Mouse (Mus musculus): ENCODE results near the gene Ifna15. TPM values are rescaled to one million over a fixed set of nuclear protein-coding genes. Genes with fewer than 3 reads are reported as not detected.
"Not testable (repeated sequence)": the region's sequence is repeated elsewhere in the genome, so short reads cannot be mapped to it uniquely, and the experiment has no call there.

The Ifna15 gene
- not detected in 2 replicates for polyA plus RNA-seq (2012; rRNA removed)

DNA sequence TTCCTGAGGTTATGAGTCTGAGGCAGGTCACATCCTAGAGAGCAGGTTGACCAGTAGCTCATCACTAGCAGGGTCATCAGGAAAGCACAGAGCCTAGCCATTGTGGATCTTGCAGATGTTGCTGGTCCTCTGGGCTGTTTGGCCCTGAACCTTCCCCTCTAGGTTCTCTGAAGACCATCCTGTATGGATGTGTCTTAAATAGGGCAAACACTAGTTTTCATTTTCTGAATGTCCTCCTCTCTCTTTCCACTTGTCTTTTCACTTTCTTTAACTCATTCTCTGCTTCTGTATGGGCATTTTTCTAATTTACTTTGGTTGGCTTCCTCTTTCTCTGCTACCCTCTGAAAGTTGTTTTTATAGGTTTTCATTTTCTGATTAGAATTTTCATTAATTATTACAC, at the start of gene Ifna15:
Gene Ifna15, minus strand, starts transcription at position 101 of the 400 bp plus-strand sequence.
- not testable (repeated sequence) for H3K4me3 ChIP-seq (ENCODE audit: insufficient read depth, low read depth, low read length); H3K27ac ChIP-seq (ENCODE audit: insufficient read depth, low read depth, low read length); H3K4me1 ChIP-seq (ENCODE audit: control insufficient read depth, insufficient read depth, low read length); H3K36me3 ChIP-seq (ENCODE audit: control insufficient read depth, insufficient read depth, low read length); H3K27me3 ChIP-seq (replicated peaks; ENCODE audit: control insufficient read depth, insufficient read depth, low read length); DNase-seq

DNA sequence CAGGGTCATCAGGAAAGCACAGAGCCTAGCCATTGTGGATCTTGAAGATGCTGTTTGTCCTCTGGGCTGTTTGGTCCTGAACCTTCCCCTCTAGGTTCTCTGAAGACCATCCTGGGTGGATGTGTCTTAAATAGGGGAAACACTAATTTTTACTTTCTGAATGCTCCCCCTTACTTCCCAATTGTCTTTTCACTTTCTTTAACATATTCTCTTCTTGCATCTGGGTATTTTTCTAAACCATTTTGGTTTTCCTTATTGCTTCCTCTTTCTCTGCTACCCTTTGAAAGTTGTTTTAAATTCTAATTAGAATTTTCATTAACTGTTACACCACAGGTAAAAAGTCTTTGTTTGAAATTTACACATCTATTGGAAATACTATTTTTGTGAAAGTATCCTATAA, 45.2 kb upstream of the Ifna15 start, which contains the start of gene Ifna12:
Gene Ifna12, minus strand, starts transcription at position 101 of the 400 bp plus-strand sequence.
- Histone ChIP-seq H3K36me3 (ENCODE audit: control insufficient read depth, insufficient read depth, low read length) (no peaks in the 10 kb centered on the region), H3K4me1 (ENCODE audit: control insufficient read depth, insufficient read depth, low read length) (peaks cover 3% of the 10 kb centered on the region; the same call in 1 of the 2 replicates), H3K4me3 (ENCODE audit: insufficient read depth, low read depth, low read length) (no peak within 1 kb of the TSS), H3K27me3 (replicated peaks; ENCODE audit: control insufficient read depth, insufficient read depth, low read length) (no peaks in the 10 kb centered on the region; the same call in 1 of the 2 replicates), H3K27ac (ENCODE audit: insufficient read depth, low read depth, low read length) (no peak within 1 kb of the TSS)
- no peak for DNase-seq
- TF ChIP-seq CTCF (conservative IDR thresholded peaks at IDR 0.05; ENCODE audit: insufficient read depth, insufficient read length, low read depth, low read length), result no peak
- TF ChIP-seq POLR2A (IDR thresholded peaks at IDR 0.05; ENCODE audit: low read depth, low read length), result no peak

DNA sequence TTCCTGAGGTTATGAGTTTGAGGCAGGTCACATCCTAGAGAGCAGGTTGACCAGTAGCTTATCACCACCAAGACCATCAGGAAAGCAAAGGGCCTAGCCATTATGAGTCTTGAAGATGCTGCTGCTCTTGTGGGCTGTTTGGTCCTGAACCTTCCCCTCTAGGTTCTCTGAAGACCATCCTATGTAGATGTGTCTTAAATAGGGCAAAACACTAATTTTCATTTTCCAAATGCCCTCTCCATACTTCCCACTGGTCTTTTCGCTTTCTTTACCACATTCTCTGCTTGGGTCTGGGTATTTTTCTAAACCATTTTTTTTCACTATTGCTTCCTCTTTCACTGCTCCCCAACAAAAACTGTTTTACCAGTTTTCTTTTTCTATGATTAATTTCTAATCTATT, 34.2 kb upstream of the Ifna15 start, which contains the start of gene Ifna9:
Gene Ifna9, minus strand, starts transcription at position 101 of the 400 bp plus-strand sequence.
- TF ChIP-seq POLR2A (IDR thresholded peaks at IDR 0.05; ENCODE audit: low read depth, low read length), result no peak
- no peak within 1 kb of the TSS for H3K4me3 ChIP-seq (ENCODE audit: insufficient read depth, low read depth, low read length)
- no peaks in the 10 kb centered on the region for H3K36me3 ChIP-seq (ENCODE audit: control insufficient read depth, insufficient read depth, low read length)
- DNase-seq, result no peak
- no peaks in the 10 kb centered on the region for H3K4me1 ChIP-seq (ENCODE audit: control insufficient read depth, insufficient read depth, low read length)
- no peaks in the 10 kb centered on the region for H3K27me3 ChIP-seq (replicated peaks; ENCODE audit: control insufficient read depth, insufficient read depth, low read length)
- H3K27ac ChIP-seq (ENCODE audit: insufficient read depth, low read depth, low read length), result no peak within 1 kb of the TSS
- 86% methylated on average over 1 of the region's 1 CpGs for WGBS

DNA sequence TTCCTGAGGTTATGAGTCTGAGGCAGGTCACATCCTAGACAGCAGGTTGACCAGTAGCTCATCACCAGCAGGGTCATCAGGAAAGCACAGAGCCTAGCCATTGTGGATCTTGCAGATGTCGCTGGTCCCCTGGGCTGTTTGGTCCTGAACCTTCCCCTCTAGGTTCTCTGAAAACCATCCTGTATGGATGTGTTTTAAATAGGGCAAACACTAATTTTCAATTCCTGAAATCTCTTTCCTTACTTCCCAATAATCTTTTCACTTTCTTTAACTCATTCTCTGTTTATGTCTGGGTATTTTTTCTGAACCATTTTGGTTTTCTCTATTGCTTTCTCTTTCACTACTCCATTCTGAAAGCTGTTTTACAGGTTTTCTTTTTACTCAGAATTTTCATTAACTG, 13.7 kb upstream of the Ifna15 start, which contains the start of gene Ifna14:
Gene Ifna14, minus strand, starts transcription at position 101 of the 400 bp plus-strand sequence.
- Histone ChIP-seq H3K4me1 (ENCODE audit: control insufficient read depth, insufficient read depth, low read length) (no peaks in the 10 kb centered on the region), H3K4me3 (ENCODE audit: insufficient read depth, low read depth, low read length) (no peak within 1 kb of the TSS), H3K27ac (ENCODE audit: insufficient read depth, low read depth, low read length) (no peak within 1 kb of the TSS), H3K36me3 (ENCODE audit: control insufficient read depth, insufficient read depth, low read length) (no peaks in the 10 kb centered on the region), H3K27me3 (replicated peaks; ENCODE audit: control insufficient read depth, insufficient read depth, low read length) (no peaks in the 10 kb centered on the region)
- TF ChIP-seq CTCF (conservative IDR thresholded peaks at IDR 0.05; ENCODE audit: insufficient read depth, insufficient read length, low read depth, low read length), result no peak
- TF ChIP-seq POLR2A (IDR thresholded peaks at IDR 0.05; ENCODE audit: low read depth, low read length), result no peak
- 79% methylated on average over 1 of the region's 1 CpGs for WGBS
- no peak for DNase-seq

DNA sequence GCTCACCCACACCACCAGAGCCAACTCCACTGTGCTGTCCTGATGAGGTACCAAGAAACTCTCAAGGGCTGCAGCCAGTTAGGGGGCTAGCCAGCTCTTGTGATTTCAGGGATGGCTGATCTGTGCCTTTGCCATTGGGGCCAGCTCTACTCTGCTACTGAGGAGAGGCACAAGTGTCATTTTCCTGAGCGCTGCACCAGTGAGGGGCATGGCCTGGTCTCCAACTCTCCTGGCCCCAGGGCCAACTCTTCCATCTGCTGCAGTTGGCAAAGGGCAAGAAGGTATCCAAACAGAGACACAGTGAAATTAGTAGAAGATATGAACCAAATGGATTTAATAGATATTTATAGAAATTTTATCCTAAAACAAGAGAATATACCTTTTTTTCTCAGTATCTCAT, 3.7 kb upstream of the Ifna15 start:
- H3K4me1 ChIP-seq (ENCODE audit: control insufficient read depth, insufficient read depth, low read length), result no peaks in the 10 kb centered on the region
- no peak for DNase-seq
- no peaks in the 10 kb centered on the region for H3K36me3 ChIP-seq (ENCODE audit: control insufficient read depth, insufficient read depth, low read length)
- no peak overlapping the region for H3K27ac ChIP-seq (ENCODE audit: insufficient read depth, low read depth, low read length)
- no peak for TF ChIP-seq CTCF (conservative IDR thresholded peaks at IDR 0.05; ENCODE audit: insufficient read depth, insufficient read length, low read depth, low read length)
- no peak for TF ChIP-seq POLR2A (IDR thresholded peaks at IDR 0.05; ENCODE audit: low read depth, low read length)
- H3K27me3 ChIP-seq (replicated peaks; ENCODE audit: control insufficient read depth, insufficient read depth, low read length), result no peaks in the 10 kb centered on the region
- no peak overlapping the region for H3K4me3 ChIP-seq (ENCODE audit: insufficient read depth, low read depth, low read length)
- WGBS, result 100% methylated on average over 1 of the region's 1 CpGs

DNA sequence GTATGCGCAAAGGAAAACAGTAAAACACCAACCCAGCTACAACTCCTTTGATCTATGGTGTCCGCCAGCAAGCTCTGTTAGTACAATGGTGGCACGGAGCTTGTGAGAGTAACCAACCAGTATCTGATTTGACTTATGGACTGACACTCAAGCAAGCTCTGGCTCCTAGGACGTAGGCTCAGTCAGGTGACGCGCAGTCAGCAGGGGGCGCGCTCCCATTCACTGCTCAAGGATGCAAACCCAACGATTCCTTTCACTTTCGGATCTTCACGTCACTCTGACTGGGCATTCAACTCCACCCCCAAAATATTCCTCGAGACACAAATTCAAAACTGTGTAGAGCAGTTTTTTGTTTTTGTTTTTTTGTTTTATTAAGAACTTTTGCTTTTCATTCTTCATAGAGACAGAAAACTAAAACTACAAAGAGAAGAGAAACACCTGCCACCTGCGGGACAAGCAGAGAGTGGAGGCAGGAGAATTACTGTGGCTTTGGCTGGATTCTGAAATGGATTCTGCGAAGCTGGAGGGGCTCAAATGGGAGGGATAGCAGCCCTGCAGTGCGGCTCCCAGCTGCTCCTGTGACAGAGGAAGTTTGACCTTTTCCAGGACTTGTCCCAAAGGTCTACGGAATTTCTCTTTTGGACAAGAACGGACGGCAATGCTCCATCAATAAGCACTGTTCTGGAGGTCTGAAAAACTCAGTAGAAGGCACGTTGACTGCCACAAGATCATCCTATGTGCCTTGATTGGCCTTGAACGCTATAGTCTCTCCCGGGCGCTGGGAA, 7.7 kb downstream of the Ifna15 start:
- Histone ChIP-seq H3K36me3 (ENCODE audit: control insufficient read depth, insufficient read depth, low read length) (no peaks in the 10 kb centered on the region), H3K4me3 (ENCODE audit: insufficient read depth, low read depth, low read length) (peak overlapping the region; percentile 47), H3K4me1 (ENCODE audit: control insufficient read depth, insufficient read depth, low read length) (no peaks in the 10 kb centered on the region; the same call in 1 of the 2 replicates), H3K27me3 (replicated peaks; ENCODE audit: control insufficient read depth, insufficient read depth, low read length) (no peaks in the 10 kb centered on the region; the same call in 1 of the 2 replicates), H3K27ac (ENCODE audit: insufficient read depth, low read depth, low read length) (no peak overlapping the region)
- 18% methylated on average over 22 of the region's 22 CpGs for WGBS
- DNase-seq, result peak; percentile 88
- TF ChIP-seq CTCF (conservative IDR thresholded peaks at IDR 0.05; ENCODE audit: insufficient read depth, insufficient read length, low read depth, low read length), result peak; percentile 96
- no peak for TF ChIP-seq POLR2A (IDR thresholded peaks at IDR 0.05; ENCODE audit: low read depth, low read length)

DNA sequence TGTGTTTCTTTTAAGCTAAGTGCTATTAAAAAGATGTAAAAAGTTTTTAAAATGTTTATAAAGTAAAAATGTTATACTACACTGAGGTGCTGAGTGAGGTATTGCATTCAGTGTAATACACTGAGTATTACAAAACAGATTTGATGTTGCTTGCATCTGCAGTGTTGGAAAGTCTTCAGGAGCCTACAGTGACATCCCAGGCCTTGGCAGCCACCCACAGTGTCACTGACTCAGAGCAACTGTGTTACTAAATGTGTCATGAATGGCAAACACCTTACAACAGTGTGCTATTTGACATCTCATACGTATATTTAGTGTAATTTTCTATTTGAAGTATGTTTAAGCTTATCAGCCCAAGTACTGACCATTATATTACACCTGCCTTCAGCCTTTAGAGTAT, 10.1 kb downstream of the Ifna15 start:
- Histone ChIP-seq H3K4me1 (ENCODE audit: control insufficient read depth, insufficient read depth, low read length) (no peaks in the 10 kb centered on the region; the same call in 1 of the 2 replicates), H3K4me3 (ENCODE audit: insufficient read depth, low read depth, low read length) (no peak overlapping the region), H3K27me3 (replicated peaks; ENCODE audit: control insufficient read depth, insufficient read depth, low read length) (no peaks in the 10 kb centered on the region), H3K36me3 (ENCODE audit: control insufficient read depth, insufficient read depth, low read length) (no peaks in the 10 kb centered on the region), H3K27ac (ENCODE audit: insufficient read depth, low read depth, low read length) (no peak overlapping the region)
- TF ChIP-seq POLR2A (IDR thresholded peaks at IDR 0.05; ENCODE audit: low read depth, low read length) (no peak), CTCF (conservative IDR thresholded peaks at IDR 0.05; ENCODE audit: insufficient read depth, insufficient read length, low read depth, low read length) (no peak)
- WGBS, result 94% methylated on average over 1 of the region's 1 CpGs
- DNase-seq, result no peak
